Mouse (Mus musculus): Measurements from ENCODE around the gene Rnf2.

DNA sequence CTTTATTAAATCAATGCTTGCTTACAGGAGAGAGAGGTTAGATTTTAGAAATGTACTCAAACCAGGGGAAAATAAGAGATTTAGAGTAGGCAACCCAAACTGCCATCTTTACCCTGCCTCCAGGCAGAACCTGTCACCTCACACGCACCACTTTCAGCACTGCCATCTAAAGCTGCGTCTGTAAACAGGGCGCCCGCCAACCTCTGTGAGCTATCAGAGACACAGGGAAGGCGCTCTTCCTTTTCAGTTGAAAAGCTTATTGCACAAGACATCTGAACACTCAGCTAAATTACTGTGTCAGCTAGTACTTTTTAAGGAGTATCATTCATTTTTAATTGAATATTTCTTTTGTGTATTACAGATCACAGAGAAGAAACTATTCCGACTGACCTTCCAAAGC is 10.9 kb downstream of the Rnf2 start:
- no peak for TF ChIP-seq TCF12 (IDR thresholded peaks at IDR 0.05; ENCODE audit: insufficient read depth, poor library complexity, severe bottlenecking)
- TF ChIP-seq POLR2A (IDR thresholded peaks at IDR 0.05; ENCODE audit: insufficient read length, low read depth) = no peak
- no peak for TF ChIP-seq MYOG (IDR thresholded peaks at IDR 0.05; ENCODE audit: control insufficient read depth in 1 of 3, insufficient read depth in 1 of 3, insufficient read length in 2 of 3, low read depth in 2 of 3)
- TF ChIP-seq REST (IDR thresholded peaks at IDR 0.05; ENCODE audit: insufficient read depth, insufficient read length) = no peak
- no peak for TF ChIP-seq CEBPB (IDR thresholded peaks at IDR 0.05; ENCODE audit: insufficient read depth, poor library complexity, severe bottlenecking)
- TF ChIP-seq E2F4 (IDR thresholded peaks at IDR 0.05; ENCODE audit: insufficient read depth) = no peak
- TF ChIP-seq USF1 (IDR thresholded peaks at IDR 0.05; ENCODE audit: low read depth) = no peak
- TF ChIP-seq MAX (IDR thresholded peaks at IDR 0.05; ENCODE audit: low read depth) = no peak
- TF ChIP-seq POLR2AphosphoS2 (IDR thresholded peaks at IDR 0.05; ENCODE audit: insufficient read length, low read depth) = no peak
- no peak for TF ChIP-seq MYOD1 (IDR thresholded peaks at IDR 0.05; ENCODE audit: control insufficient read depth in 1 of 3, insufficient read length in 2 of 3, low read depth in 2 of 3)
- no peak for TF ChIP-seq TCF3 (IDR thresholded peaks at IDR 0.05; ENCODE audit: insufficient read length, low read depth)

Data from myocyte (in vitro differentiated cells).